Mouse (Mus musculus): ENCODE measurements around the gene Tmem207. TPM values are rescaled to one million over a fixed set of nuclear protein-coding genes. Genes with fewer than 3 reads are reported as not detected.

Tmem207 gene
- total RNA-seq, 2 experiments from 2014 or later, result not detected

DNA sequence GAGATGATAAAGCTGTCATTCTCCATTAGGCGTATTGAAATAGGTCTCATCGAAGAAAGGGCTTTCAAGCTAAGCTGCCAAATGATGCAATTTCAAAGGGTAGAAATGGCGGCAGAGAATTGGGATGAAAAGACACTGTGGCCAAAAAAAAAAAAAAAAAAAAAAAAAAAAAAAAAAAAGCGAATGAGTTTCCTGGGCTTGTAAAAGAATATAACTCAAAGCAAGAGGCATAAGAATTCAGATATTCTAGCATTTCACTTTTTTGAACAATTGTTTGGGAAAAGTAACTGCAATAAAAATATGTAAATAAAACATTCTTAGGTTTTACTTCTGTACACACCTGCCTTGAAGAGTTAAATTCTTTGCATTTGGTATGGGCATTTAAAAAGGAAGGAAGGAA, 60.0 kb downstream of the Tmem207 start:
- no peak for DNase-seq (ENCODE audit: low spot score)
- intact Hi-C loops (cut with DNase I), result no loop called here

DNA sequence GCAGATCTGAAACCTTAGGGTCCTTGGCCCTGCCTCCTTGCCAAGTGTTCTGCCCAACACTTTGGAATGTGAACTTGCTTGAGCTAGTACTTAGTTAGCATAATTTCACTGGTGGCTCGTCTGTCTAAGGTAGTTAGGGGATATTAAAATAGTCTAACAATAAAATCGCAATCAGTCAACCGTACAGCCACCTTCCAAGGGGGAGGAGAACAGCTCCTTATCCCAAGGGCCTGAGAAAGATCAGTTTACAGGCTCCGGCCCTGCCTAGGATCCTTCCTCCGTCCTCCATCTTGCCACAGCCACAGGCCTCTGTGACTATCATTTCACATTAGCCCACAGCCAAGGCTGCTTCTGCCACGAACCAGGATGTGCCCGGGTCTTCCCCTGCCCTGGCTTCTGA, 63.7 kb downstream of the Tmem207 start, which contains the start of gene Cldn16:
Gene Cldn16 (plus strand): TSS at position 301 of the 400 bp plus-strand sequence.
- intact Hi-C loops (cut with DNase I), result no loop called here
- no peak for DNase-seq (ENCODE audit: low spot score)

DNA sequence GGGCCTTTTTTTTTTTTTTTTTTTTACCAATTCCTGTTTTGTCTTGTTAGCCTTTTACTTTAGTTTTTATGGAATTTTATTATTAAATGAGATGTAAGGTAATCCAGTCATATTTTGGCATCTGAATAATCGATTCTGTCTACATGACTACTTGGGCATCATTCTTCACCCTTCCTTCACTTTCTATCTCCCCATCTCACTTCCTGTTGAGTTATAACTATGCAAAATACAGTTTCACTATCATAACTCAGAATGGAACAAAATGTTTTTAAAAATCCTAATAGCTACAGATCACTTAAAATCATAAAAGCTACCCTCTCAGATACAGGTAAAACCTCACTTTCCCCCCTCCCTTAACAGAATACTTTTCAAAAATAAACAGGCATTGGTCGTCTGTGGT, 70.4 kb downstream of the Tmem207 start:
- intact Hi-C loops (cut with DNase I), result no loop called here
- DNase-seq (ENCODE audit: low spot score), result no peak

DNA sequence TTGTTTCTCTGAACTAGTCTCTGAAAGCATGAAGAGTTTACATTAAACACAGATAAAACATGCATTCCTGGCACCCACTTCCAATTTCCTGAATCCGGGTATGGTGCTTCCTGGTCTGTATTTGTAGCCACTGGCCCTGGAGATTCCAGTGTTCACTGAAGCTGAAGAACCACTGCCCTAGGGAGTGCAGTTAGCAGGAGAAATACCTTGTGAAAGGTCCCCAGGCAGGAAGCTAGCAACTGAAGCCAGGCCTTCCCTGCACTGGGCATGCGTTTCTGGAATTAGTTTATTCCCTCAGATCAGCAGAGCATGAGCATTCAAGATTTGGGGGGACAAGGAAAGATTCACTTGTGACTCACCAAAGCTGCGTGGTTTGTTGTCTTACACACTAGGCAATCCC, 72.4 kb downstream of the Tmem207 start:
- intact Hi-C loops (cut with DNase I), result no loop called here
- DNase-seq (ENCODE audit: low spot score), result no peak

Other genes starting within 250 kb of the Tmem207 start
- gene Cldn1, start 154.9 kb downstream of the Tmem207 start, total RNA-seq (2021), result under 1 TPM; 0.42 to 0.53 TPM
- gene Cldn16, start 63.6 kb downstream of the Tmem207 start, total RNA-seq (2021), result not detected
- 1 to 10 TPM; 3.6 to 4.0 TPM for gene Il1rap, start 54.9 kb upstream of the Tmem207 start, total RNA-seq (2021)